Mouse (Mus musculus) right cerebral cortex, postnatal 14 days (tissue): Measurements from ENCODE around the gene Sept7.
"Not testable (repeated sequence)": the region's sequence is repeated elsewhere in the genome, so short reads cannot be mapped to it uniquely, and the experiment has no call there.

ENCODE experiments used
- DNase-seq: peaks from one replicate; pipeline ENCODE4 v3.0.0; 2022

The Sept7 gene

GRCm38 (mm10) chr9:25260411-25260810 is 8.2 kb downstream of the Sept7 start:
- no peak for DNase-seq

GRCm38 (mm10) chr9:25260979-25261378 is 8.7 kb downstream of the Sept7 start:
- DNase-seq: no peak

GRCm38 (mm10) chr9:25262087-25262486 is 9.8 kb downstream of the Sept7 start:
- DNase-seq: no peak

DNA sequence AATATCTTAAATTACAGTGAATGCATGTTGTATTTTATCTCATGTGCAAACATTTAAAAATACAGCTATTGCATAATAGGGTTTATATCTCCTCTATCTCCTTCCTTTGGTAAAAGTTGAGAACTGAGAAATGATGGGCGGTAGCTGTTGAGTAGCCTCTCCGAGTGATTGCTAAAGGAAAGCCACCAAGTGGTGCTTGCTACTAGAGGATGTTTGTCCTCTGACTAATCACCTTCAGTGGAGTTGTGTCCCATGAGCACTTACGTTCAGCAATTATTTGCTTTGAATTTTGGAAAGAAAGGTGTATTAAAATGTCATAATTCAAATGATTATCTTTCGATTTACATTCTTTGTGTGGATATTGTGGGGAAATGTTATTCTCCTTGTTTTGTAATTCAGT is 13.6 kb downstream of the Sept7 start:
- no peak for DNase-seq

DNA sequence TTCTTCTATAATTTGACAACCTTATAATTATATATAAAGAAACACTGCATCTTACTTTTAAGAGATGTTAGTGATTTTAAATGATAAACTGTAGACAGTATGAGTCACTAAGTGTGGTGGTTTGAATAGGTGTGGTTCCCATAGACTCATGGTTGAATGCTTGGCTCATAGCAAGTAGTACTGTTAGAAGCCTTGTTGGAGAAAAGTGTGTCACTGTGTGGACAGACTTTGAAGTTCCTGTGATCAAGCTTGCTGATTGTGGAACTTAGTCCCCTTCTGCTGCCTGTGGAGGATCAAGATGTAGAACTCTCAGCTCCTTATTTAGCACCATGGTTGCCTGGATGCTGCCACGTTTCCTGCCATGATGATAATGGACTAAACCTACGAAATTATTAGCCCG is 14.9 kb downstream of the Sept7 start:
- DNase-seq: no peak

DNA sequence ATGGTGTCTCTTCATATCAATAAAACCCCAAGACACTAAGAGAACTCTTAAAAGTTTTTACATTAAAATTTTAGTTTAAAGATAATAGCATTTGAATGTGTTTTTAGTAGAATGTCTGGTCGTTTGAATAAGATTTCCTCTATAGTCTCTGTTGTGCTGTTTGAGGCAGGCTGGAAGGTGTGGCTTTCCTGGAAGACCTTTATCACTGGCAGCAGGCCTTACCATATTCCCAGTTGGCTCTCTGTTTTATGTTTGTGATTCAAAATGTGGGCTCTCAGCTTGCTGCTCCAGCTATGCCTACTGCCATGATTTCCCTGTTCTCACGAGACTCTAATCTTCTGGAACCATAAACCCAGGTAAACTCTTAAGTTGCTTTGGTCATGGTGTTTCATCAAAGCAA is 15.3 kb downstream of the Sept7 start:
- DNase-seq: no peak

GRCm38 (mm10) chr9:25271902-25272301 is 19.7 kb downstream of the Sept7 start:
- no peak for DNase-seq

DNA sequence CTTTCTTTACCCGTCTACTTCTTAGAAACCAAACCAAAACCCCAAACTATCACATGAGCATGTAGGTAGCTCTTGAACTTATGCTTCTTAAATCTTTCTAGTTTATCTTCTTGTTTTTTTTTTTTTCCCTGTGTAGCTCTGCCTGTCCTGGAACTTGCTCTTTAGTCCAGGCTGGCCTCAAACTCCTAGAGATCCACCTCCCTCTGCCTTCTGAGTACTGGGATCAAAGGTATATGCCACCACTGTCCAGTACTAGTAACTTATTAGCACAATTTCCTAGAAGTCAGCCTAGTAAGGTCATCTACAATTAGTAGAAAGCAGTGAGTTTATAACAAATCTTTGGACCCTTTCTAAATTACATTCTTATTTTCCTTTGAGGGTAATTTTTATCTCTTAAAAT is 37.6 kb downstream of the Sept7 start:
- no peak for DNase-seq

DNA sequence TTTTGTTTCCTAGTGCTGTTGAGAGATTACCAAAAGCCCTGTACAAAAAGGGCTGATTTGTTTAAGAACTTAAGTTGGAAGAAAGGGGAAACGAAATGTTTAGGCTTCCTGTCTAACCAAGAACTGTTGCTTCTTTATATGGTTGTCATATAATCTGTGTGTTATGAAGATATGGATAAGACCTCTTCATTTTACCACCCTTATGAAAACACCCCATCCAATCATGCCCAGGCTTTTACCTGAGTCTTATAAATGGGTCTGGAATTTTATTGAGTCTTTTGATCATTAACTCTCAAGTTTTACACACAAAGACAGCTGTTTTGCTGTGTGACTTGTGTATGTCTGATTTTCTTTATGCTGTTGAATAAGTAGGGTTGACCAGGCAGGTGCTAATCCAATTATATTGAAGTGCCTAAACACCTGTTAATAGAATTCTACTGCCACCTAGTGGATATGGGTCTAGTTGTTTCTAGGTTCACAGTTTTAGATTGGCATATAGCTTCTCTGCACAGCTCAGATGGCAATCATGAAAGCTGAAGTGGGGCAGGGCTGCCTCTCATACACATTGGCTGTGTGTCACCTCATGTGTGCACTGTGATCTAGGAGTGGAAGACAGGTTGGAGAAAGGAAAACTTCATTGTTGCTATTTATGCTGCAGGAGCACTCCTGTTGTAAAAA is 57.4 kb downstream of the Sept7 start:
- no peak for DNase-seq

DNA sequence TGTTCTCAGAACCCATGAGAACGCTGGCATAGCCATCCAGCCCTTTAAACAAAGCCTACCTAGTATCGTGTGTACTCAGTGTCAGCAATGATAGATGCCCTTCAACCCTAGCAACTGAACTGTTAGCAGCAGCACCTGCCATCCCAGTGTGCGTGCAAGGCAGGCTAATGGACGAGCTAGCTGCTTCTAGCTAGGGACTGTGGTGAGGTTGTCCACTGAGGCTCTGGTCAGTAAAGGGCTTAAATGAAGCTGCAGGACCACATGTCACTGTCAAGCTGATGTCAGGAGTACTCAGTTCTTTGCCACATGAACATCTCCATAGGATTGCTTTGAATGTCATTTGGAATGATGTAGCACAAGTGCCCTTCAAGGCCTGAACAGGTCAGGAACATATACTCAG is 62.1 kb downstream of the Sept7 start:
- no peak for DNase-seq

DNA sequence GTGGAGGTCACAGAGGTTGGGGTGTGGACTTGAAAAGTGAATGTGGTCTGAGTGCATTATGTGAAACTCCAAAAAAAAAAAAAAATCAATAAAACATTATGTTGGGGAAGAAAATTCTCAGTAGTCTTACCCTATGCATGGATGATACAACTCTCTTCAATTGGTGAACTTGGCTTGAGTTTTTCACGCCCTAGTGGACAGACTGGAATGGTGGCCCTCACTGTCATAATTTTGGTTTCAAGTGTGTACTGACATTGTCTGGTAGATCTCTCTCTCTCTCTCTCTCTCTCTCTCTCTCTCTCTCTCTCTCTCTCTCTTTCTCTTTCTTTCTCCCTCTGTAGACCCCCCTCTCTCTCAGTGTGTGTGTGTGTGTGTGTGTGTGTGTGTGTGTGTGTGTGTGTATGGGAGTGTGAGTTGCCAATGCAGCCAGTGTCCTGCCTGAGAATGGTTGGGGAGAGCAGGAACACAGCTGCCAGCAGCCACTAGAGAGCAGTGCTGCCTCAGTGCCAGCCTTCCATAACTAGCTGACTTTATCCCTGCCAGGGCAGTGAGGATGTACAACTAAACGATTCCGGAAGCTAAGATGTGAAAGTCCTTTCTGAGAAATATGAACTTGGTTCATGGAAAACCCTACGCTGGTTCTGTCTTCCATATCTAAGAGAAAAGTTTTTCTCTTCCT is 65.7 kb downstream of the Sept7 start:
- peak; percentile 68 for DNase-seq

- DNase-seq: not testable (repeated sequence)
Observed at GRCm38 (mm10) chr9:25319676-25320075, 67.4 kb downstream of the Sept7 start.

- DNase-seq: no peak
Observed at GRCm38 (mm10) chr9:25327727-25328370, 75.6 kb downstream of the Sept7 start.

DNA sequence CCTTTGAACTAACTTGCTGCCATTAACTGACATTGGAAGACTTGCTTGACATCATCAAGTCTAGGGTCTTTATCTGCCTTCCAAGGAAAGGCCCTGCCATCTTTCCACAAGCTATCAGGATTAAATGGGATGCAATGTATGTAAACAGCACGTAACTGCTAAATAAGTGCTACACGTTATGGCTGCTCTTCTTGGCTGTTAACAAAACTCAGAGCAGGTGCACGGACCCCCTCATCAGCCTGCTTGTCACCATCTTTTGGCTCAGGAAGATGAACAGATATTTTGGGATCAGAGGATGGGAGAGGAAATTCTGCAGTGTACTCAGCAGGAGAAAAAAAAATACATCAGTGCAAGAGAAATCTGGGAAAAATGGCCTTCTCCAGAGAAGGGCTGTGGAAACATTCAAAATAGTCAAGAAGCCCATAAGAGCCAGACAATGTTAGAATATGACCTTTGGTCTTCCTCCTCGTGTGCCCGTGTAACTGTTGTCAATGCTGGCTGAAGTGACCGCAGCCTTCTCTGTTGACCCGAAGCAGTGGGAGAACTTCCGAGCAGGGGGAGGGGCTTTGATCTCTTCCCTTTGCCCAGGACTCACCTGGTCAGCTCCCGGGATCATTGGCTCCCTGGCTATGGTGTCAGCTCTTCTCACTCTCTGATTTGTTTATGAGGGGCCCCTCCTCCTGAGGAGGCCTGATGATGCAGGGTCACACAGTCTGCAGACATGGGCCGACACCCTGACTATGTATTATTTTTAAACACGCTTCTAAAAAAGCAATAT is 76.9 kb downstream of the Sept7 start:
- no peak for DNase-seq

DNA sequence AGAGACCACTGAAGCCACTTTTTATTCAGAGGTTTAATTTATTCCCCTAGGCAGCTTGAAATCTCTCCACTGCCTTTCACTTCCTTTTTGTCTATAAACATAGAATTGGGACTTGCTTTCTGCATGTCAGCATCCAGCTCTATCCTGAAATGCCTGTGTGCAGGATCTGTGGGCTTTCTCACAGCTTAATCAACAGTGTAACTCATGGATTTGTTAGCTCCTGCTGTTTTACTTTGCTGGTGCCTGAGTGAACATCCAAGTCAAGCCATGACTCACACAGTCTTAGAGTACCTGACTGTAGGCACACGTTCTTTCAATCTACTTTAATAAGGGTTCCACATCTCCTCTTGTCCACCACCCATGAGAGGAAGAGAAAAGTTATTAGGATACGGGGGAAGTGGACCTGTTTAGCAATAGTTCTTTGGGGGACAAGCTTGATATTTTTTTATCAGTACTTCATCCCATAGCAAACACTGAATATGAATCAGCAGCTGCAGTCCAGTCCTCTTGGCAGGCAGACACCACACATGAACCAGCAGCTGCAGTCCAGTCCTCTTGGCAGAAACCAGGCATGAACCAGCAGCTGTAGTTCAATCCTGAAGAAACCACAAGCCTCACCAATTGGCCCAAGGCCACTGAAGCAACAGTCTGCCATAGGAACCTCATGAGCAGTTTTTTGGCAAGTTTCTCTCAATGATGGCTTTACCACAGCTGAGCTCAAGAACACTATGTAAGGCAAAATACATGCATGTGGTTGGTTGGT is 85.4 kb downstream of the Sept7 start:
- DNase-seq: no peak

GRCm38 (mm10) chr9:25340412-25340811 is 88.2 kb downstream of the Sept7 start:
- DNase-seq: no peak

GRCm38 (mm10) chr9:25353775-25354174 is 101.5 kb downstream of the Sept7 start:
- no peak for DNase-seq

DNA sequence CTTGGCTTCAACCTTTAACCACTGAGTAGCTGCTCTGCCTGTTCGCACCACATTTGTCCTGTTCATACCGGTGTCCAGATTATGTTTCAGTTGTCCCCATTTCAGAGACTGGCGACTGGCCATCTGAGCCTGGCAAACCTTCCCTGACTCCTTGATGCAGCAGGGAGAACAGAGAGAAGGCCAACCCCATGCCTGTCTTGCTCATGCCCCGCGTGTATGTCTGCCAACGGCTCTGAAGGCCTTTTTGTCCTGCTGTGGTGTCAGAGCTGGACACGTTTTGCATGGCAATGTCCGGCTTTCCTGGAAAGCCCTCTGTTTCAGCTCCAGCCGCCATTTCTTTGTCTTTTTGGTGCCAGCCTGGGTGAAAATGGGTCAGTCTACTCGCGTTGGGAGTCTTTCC is 103.6 kb downstream of the Sept7 start:
- peak; percentile 26 for DNase-seq

- DNase-seq: no peak
Observed at GRCm38 (mm10) chr9:25357589-25357988, 105.3 kb downstream of the Sept7 start.

DNA sequence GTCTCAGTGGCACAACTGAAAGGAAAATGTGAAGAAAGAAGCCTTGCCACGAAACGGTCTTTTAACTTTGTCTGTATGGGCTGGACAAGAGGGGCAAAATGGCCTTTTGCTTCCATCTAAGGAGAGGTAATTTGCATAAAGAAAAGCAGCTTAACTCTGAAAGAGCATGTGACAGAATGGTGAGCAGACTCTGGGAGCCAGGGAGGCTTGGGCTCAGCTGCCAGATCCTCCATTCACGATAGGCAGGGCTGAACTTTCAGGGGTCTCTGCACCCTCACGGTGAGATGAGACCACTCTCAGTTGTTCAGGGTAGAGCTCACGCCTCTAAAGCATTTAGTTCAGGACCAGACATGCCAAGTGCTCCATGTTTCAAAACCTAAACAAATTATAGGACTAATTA is 105.8 kb downstream of the Sept7 start:
- DNase-seq: no peak
